Mouse (Mus musculus) spleen, adult 2 months (tissue): ENCODE measurements around the gene Eef2kmt.
"Not testable (repeated sequence)": the region's sequence is repeated elsewhere in the genome, so short reads cannot be mapped to it uniquely, and the experiment has no call there.

ENCODE experiments used
- CTCF ChIP-seq: fragments of 200-500 bp; IDR thresholded peaks from 2 replicates; pipeline ENCODE4 v1.5.1; 2011; ENCODE audit warnings: mild to moderate bottlenecking, inconsistent platforms; ENCODE audit not compliant: insufficient read depth, insufficient read length, insufficient replicate concordance; ENCODE audit errors: extremely low read depth
- POLR2A ChIP-seq: fragments of 200-500 bp; IDR thresholded peaks from 2 replicates; pipeline ENCODE4 v1.6.1; 2011; ENCODE audit warnings: low read depth, low read length, inconsistent platforms

DNA sequence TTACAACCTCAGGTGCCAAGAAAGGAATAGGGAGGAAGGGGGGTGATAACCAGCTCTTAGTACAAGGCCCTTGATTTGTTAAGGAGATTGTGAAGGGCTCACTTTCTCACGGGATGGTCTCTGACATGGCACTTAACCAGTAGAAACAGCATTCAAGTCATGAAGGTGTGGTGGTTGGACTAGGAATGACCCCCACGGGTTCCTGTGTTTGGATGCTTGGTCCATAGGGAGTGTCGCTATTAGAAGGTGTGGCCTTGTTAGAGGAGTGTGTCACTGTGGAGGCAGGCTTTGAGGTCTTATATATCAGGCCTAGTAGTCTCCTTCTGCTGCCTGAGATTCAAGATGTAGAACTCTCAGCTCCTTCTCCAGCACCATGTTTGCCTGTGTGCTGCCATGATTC, 27.7 kb downstream of the Eef2kmt start:
- TF ChIP-seq CTCF, POLR2A: not testable (repeated sequence)
